Comparison of ENCODE assay signal across 10 mouse cellular contexts in genomic region chr12:111284532-111284931, GRCm38 (mm10). TPM values are rescaled to one million over a fixed set of nuclear protein-coding genes. Genes with fewer than 3 reads are reported as not detected.
A peak's percentile ranks its signal among the peaks of the same experiment; 100 is the strongest.
DNase-seq lines count a peak whose midpoint lies in the region; ATAC-seq lines count a peak whose summit lies in the region.
"Had no signal": no experiment of that assay in that cellular context is flagged by ENCODE, and none has a peak within 500 bp of the region (broad histone marks: within the 10 kb centered on the region; RNA-seq: fewer than 3 reads in every experiment).

No protein-coding gene starts in this region.

- H3K4me3 ChIP-seq in heart, embryonic 13.5 days: peak overlapping the region; percentile 29
- no peak overlapping the region for H3K4me3 ChIP-seq in hindbrain, embryonic 11.5 days (ENCODE audit: low read depth, low read length)

- WGBS in heart, embryonic 13.5 days: 26% methylated on average over 10 of the region's 10 CpGs
- WGBS in hindbrain, embryonic 11.5 days: 31% methylated on average over 10 of the region's 10 CpGs

- H3K4me1 ChIP-seq in heart, embryonic 13.5 days: peaks cover 17% of the 10 kb centered on the region
- 0 out of 2 replicates have a peak, but pooled peaks cover 2% of the 10 kb centered on the region for H3K4me1 ChIP-seq in hindbrain, embryonic 11.5 days (replicated peaks; ENCODE audit: control insufficient read depth, insufficient read depth, low read length)

- DNase-seq in heart, postnatal 14 days: no peak
- peak; percentile 68 for DNase-seq in R1 (ENCODE audit: low read depth, low spot score)
- DNase-seq in hindbrain, embryonic 11.5 days (ENCODE audit: low spot score): no peak
- no peak for DNase-seq in frontal cortex, postnatal 14 days (ENCODE audit: low spot score in 2 of 2)
- no peak for DNase-seq in cerebellum, adult 9-11 months
- DNase-seq: adrenal gland, postnatal 25 days; B cell, adult 2 months had no signal

- H3K9me3 ChIP-seq in heart, embryonic 13.5 days: no peaks in the 10 kb centered on the region
- H3K9me3 ChIP-seq in hindbrain, embryonic 11.5 days (ENCODE audit: control insufficient read depth, low read length): no peaks in the 10 kb centered on the region

- H3K27ac ChIP-seq in heart, embryonic 13.5 days (replicated peaks): no peak overlapping the region
- H3K27ac ChIP-seq in hindbrain, embryonic 11.5 days (ENCODE audit: low read depth, low read length): no peak overlapping the region

- no peaks in the 10 kb centered on the region for H3K36me3 ChIP-seq in heart, embryonic 13.5 days
- no peaks in the 10 kb centered on the region for H3K36me3 ChIP-seq in hindbrain, embryonic 11.5 days (ENCODE audit: control insufficient read depth, insufficient read depth, low read length)

- peak overlapping the region; percentile 54 for H3K4me2 ChIP-seq in heart, embryonic 13.5 days
- H3K4me2 ChIP-seq in hindbrain, embryonic 11.5 days (replicated peaks; ENCODE audit: low read depth, low read length): peak overlapping the region; percentile 21; the same call in 1 of the 2 replicates

- H3K27me3 ChIP-seq in heart, embryonic 13.5 days (replicated peaks): 0 out of 2 replicates have a peak, but pooled peaks cover 7% of the 10 kb centered on the region
- no peaks in the 10 kb centered on the region for H3K27me3 ChIP-seq in hindbrain, embryonic 11.5 days (ENCODE audit: control insufficient read depth, insufficient read depth, low read length)

- intact Hi-C loops in heart, postnatal 14 days (cut with DNase I): no loop called here

- no peak for ATAC-seq in heart, embryonic 13.5 days (ENCODE audit: extremely low read depth, insufficient number of reproducible peaks, low FRiP score, low TSS enrichment)
- no peak for ATAC-seq in hindbrain, embryonic 11.5 days (ENCODE audit: low FRiP score)
- ATAC-seq in megakaryocyte-erythroid progenitor cell, adult 5-6 weeks (replicated peaks; ENCODE audit: low FRiP score, low TSS enrichment, poor library complexity, severe bottlenecking): 0 out of 2 replicates have a peak, but pooled peaks have one; percentile 28
- no peak for ATAC-seq in activated CD4-positive, CD25-positive, alpha-beta regulatory T cell, adult 4 months

- H3K9ac ChIP-seq in heart, embryonic 13.5 days: peak overlapping the region; percentile 44; the same call in 1 of the 2 replicates
- no peak overlapping the region for H3K9ac ChIP-seq in hindbrain, embryonic 11.5 days (ENCODE audit: low read depth, low read length)

RNA-seq across cellular contexts. Expression of gene Amn, which starts 13.6 kb away (rescaled TPM):
- polyA plus RNA-seq in heart, embryonic 13.5 days (2015; fragmentation: Nextera tagmentation; extraction: Ambion mirVana): 2.9 and 3.4 TPM in 2 replicates
- total RNA-seq in heart, postnatal 14 days (2021): not detected
- 0.76 TPM in 1 of 2 replicates, not detected in the other for polyA plus RNA-seq in hindbrain, embryonic 11.5 days (2014; fragmentation: Nextera tagmentation; extraction: Ambion mirVana)
- not detected in 2 replicates for total RNA-seq in megakaryocyte-erythroid progenitor cell, adult 5-6 weeks (2014; fragmentation: Nextera tagmentation)
- total RNA-seq in megakaryocyte-erythroid progenitor cell, adult 5-6 weeks (2017): 0.47 TPM in 1 of 2 replicates, not detected in the other
- not detected for polyA plus RNA-seq in activated CD4-positive, CD25-positive, alpha-beta regulatory T cell, adult 4 months (2017; shearing (Covaris generic))
